Mouse (Mus musculus) megakaryocyte, adult 5-6 weeks (primary cell): ENCODE measurements at regions not wholly inside any gene's neighbourhood (a gene's known extent, or its start where the extent isn't known, plus 50 kb on each side); places are given as distances from the start of the nearest gene placed in this dataset.
"Not testable (repeated sequence)": the region's sequence is repeated elsewhere in the genome, so short reads cannot be mapped to it uniquely, and the experiment has no call there.

Experiments
- ATAC-seq: 2 replicates; pipeline ENCODE4 v1.8.0; 2016; ENCODE audit warnings: mild to moderate bottlenecking, inconsistent platforms; ENCODE audit not compliant: poor library complexity, severe bottlenecking

GRCm38 (mm10) chr9:48044826-48045225 is 117.0 kb upstream of the Nxpe4 start:
- no peak for ATAC-seq

GRCm38 (mm10) chr9:48047846-48048245 is 114.0 kb upstream of the Nxpe4 start:
- ATAC-seq, result no peak

- ATAC-seq, result no peak
Observed at GRCm38 (mm10) chr9:48053580-48053979, 108.2 kb upstream of the Nxpe4 start.

- no peak for ATAC-seq
Observed at GRCm38 (mm10) chr9:48055246-48055645, 106.6 kb upstream of the Nxpe4 start.

GRCm38 (mm10) chr9:48058599-48058998 is 103.2 kb upstream of the Nxpe4 start:
- no peak for ATAC-seq

GRCm38 (mm10) chr9:48059549-48060165 is 102.2 kb upstream of the Nxpe4 start:
- ATAC-seq, result no peak

- no peak for ATAC-seq
Observed at GRCm38 (mm10) chr9:48060996-48061395, 100.8 kb upstream of the Nxpe4 start.

GRCm38 (mm10) chr9:48066730-48067345 is 95.0 kb upstream of the Nxpe4 start:
- ATAC-seq, result no peak

GRCm38 (mm10) chr9:48072592-48072991 is 89.2 kb upstream of the Nxpe4 start:
- no peak for ATAC-seq

GRCm38 (mm10) chr9:48073096-48073495 is 88.7 kb upstream of the Nxpe4 start:
- no peak for ATAC-seq

GRCm38 (mm10) chr9:48075661-48076240 is 86.1 kb upstream of the Nxpe4 start:
- no peak for ATAC-seq

- no peak for ATAC-seq
Observed at GRCm38 (mm10) chr9:48082461-48082860, 79.4 kb upstream of the Nxpe4 start.

- not testable (repeated sequence) for ATAC-seq
Observed at GRCm38 (mm10) chr9:48084196-48084595, 77.6 kb upstream of the Nxpe4 start.

GRCm38 (mm10) chr9:48089661-48090060 is 72.2 kb upstream of the Nxpe4 start:
- ATAC-seq, result no peak

GRCm38 (mm10) chr9:48094756-48095155 is 67.1 kb upstream of the Nxpe4 start:
- no peak for ATAC-seq

GRCm38 (mm10) chr9:48099846-48100245 is 62.0 kb upstream of the Nxpe4 start:
- no peak for ATAC-seq

GRCm38 (mm10) chr9:48106441-48107167 is 55.2 kb upstream of the Nxpe4 start:
- no peak for ATAC-seq

GRCm38 (mm10) chr9:48108994-48109619 is 52.7 kb upstream of the Nxpe4 start:
- no peak for ATAC-seq

GRCm38 (mm10) chr9:48111316-48111890 is 50.4 kb upstream of the Nxpe4 start:
- no peak for ATAC-seq
